Mouse (Mus musculus) liver, embryonic 16.5 days (tissue): ENCODE data around the gene U2af1. TPM values are rescaled to one million over a fixed set of nuclear protein-coding genes. Genes with fewer than 3 reads are reported as not detected.
"Not testable (repeated sequence)": the region's sequence is repeated elsewhere in the genome, so short reads cannot be mapped to it uniquely, and the experiment has no call there.

Experiments
- ATAC-seq: fragments of 200-750 bp; cut with Nextera tagmentation; 2 replicates; pipeline ENCODE4 v1.8.0; 2017; ENCODE audit warnings: low read depth, mild to moderate bottlenecking, moderate number of reproducible peaks, moderate library complexity
- H3K27ac ChIP-seq: fragments of 300-500 bp; sonication (generic); 2 replicates; pipeline ENCODE4 v1.5.1; 2014; ENCODE audit warnings: mild to moderate bottlenecking, low read length
- H3K27me3 ChIP-seq: fragments of 300-500 bp; sonication (generic); 2 replicates; pipeline ENCODE4 v1.6.1; 2014; ENCODE audit warnings: low read depth, low read length, mixed read lengths; ENCODE audit not compliant: control insufficient read depth, insufficient read depth
- H3K36me3 ChIP-seq: fragments of 300-500 bp; sonication (generic); 2 replicates; pipeline ENCODE4 v1.6.1; 2014; ENCODE audit warnings: mild to moderate bottlenecking; ENCODE audit not compliant: control insufficient read depth, insufficient read depth
- H3K4me1 ChIP-seq: fragments of 300-500 bp; sonication (generic); 2 replicates; pipeline ENCODE4 v1.6.1; 2014; ENCODE audit warnings: low read depth, low read length, mixed read lengths; ENCODE audit not compliant: control insufficient read depth
- H3K4me2 ChIP-seq: fragments of 300-500 bp; sonication (generic); 2 replicates; pipeline ENCODE4 v1.6.1; 2014; ENCODE audit warnings: low read depth, low read length, mixed read lengths
- H3K4me3 ChIP-seq: fragments of 300-500 bp; sonication (generic); 2 replicates; pipeline ENCODE4 v1.5.1; 2014; ENCODE audit warnings: low read depth, mild to moderate bottlenecking, low read length
- H3K9ac ChIP-seq: fragments of 300-500 bp; sonication (generic); 2 replicates; pipeline ENCODE4 v1.6.1; 2014; ENCODE audit warnings: low read depth, low read length
- H3K9me3 ChIP-seq: fragments of 300-500 bp; sonication (generic); replicated peaks from 2 replicates; pipeline ENCODE4 v1.6.1; 2016; ENCODE audit warnings: low read length; ENCODE audit not compliant: control insufficient read depth
- WGBS: fragments of 180-500 bp; shearing (Covaris S2); extraction: QIAGEN DNeasy Blood & Tissue Kit; methylation state at CpG from one replicate; pipeline ENCODE4 v1.1.7; 2014; ENCODE audit not compliant: insufficient replicate concordance; 5-methylcytosine and 5-hydroxymethylcytosine counted together
- polyA plus RNA-seq: library from polyadenylated mRNA; unstranded; fragments of >200 nt; fragmentation: Nextera tagmentation; extraction: Ambion mirVana; gene quantifications from 2 replicates; pipeline ENCODE4 v1.2.1, GENCODE M21; 2015

U2af1 gene
- polyA plus RNA-seq: 126 and 129 TPM in 2 replicates

DNA sequence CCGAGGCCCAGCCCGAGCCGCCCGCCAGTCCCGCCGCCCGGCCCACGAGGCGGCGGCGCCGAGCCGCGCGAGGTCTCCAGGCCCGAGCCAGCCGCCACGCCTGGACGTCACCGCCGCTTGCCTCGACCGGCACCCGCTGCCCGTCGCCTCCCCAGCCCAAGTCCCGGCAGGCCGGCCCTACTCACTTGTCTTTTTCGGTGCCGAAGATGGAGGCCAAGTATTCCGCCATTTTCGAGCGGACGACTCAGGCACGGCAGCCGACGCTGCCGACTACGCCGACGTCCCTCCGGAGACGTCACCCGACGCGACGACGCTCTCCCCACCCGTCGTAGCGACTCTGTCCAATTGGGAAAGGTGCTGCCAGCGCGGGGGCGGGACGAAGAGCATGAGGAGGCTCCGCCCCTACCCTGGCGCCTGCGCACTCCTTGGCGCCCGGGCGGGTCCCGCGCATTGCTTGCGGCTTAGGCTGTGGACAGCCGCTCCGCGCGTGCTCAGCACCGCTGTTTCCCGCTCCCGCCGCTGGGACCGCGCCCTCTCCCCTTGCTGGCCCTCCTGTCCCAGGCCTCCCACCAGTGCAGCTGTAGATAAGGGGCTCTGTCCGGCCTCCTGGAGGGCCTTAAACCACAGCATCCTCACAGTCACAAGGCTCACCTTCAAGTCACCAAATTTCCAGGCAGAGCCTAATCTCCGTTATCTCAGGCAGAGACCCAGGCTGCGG is at the start of gene U2af1:
U2af1 (minus strand) TSS at position 425 of the 718 bp plus-strand sequence.
- Histone ChIP-seq H3K4me3 (peak within 1 kb of the TSS; percentile 83), H3K9ac (peak within 1 kb of the TSS; percentile 91), H3K27ac (peak within 1 kb of the TSS; percentile 89), H3K4me1 (peaks cover 32% of the 10 kb centered on the region), H3K36me3 (peaks cover 19% of the 10 kb centered on the region), H3K27me3 (no peaks in the 10 kb centered on the region), H3K4me2 (peak within 1 kb of the TSS; percentile 96), H3K9me3 (no peaks in the 10 kb centered on the region)
- ATAC-seq: peak; percentile 98
- under 1% methylated on average over 77 of the region's 77 CpGs for WGBS

DNA sequence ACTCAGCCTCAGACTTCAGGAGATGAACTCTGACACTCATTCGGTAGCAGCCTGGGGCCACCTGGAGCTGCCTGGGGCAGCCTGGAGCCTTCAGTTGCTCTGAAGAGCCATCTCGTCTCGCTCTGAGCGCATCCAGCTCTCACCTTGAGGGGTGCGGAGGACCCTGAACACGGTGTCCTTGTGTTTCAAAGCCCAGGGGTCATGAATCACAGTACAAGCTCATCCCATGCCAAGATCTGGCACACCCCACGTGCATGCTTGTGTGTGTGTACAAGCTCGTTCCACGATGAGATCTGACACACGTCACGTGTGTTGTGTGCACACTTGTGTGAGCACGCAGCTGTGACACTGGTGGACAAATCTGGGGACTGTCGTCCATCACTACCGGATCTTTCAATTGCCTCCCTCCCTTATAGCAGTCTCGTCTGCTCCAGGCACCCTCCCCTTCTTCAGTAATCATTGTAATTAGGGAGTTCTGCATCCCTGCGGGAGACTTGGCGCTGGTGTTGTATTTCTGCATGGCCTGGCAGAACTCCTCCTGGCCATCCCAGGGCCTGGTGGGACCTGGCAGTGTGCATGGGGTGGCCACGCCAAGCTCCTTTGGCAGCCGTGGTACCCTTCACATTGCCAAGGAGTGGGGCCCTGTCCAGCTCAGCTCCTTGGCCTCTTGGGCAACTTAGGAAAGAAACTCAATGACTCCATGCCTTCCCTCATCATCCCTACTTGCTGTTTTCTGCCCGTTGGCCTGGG is 46.8 kb upstream of the U2af1 start:
- H3K27me3 ChIP-seq: no peaks in the 10 kb centered on the region
- no peak overlapping the region for H3K4me3 ChIP-seq
- H3K4me2 ChIP-seq: no peak overlapping the region
- WGBS: 61% methylated on average over 20 of the region's 20 CpGs
- peaks cover 2% of the 10 kb centered on the region for H3K4me1 ChIP-seq
- no peak overlapping the region for H3K27ac ChIP-seq
- ATAC-seq: no peak
- no peaks in the 10 kb centered on the region for H3K9me3 ChIP-seq
- H3K9ac ChIP-seq: no peak overlapping the region
- H3K36me3 ChIP-seq: no peaks in the 10 kb centered on the region

DNA sequence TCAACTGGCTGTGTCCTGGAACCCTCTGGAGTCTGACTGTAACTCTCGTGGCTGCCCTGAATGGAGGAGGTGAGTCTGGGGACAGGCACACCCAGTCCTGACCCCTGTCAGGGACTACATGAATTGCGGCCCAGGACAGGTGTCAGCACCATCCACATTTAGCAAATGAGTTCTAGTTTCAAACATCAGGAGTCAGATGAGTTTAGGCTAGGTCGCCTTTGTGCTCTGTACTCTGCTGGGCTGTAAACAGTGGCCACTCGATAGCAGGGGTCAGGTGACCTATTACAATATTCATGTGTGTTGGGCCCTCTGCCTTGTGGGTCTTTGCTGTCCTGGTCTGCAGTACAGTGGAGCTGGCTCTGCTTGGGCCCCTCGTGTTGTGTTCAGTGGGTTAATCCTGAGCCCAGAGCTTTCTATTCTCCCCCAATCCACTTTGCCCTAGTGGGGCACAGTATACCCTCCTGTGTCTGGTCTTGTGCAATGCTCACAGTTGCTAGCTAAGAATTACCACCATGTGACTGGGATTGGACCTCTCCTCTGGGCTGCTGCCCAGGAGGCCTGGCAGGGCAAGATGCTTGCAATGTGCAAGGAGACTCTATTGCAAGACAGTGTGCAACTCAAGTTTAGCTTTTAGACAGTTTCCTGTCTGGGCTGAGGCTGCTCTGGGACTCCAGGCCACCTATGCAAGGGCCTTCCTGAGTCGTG is 44.7 kb upstream of the U2af1 start:
- no peak overlapping the region for H3K4me3 ChIP-seq
- H3K27me3 ChIP-seq: no peaks in the 10 kb centered on the region
- no peak overlapping the region for H3K4me2 ChIP-seq
- 47% methylated on average over 6 of the region's 6 CpGs for WGBS
- peak; percentile 78 for ATAC-seq
- no peak overlapping the region for H3K9ac ChIP-seq
- no peaks in the 10 kb centered on the region for H3K36me3 ChIP-seq
- no peak overlapping the region for H3K27ac ChIP-seq
- no peaks in the 10 kb centered on the region for H3K9me3 ChIP-seq
- peaks cover 2% of the 10 kb centered on the region for H3K4me1 ChIP-seq

DNA sequence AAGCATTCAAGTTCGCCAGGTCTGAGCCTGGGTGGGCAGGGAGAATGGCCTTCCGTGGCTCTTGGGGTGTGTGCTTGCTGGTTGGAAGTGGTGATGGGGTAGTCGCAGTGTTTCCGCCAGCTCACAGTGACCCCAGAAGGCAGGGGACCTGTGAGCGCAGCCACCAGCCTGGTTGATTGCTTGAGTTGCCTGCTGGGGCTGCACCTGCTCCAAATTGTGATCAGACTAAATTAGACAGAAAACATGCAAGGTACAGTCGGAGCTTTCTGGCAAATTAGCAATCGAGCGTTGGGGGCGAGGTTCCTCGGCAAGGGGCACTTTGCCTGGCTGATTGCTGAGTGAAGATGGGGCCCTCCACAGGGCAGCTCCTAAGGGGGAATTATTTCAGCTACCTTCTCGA is 39.7 kb upstream of the U2af1 start:
- no peaks in the 10 kb centered on the region for H3K36me3 ChIP-seq
- H3K4me1 ChIP-seq: peaks cover 3% of the 10 kb centered on the region
- no peak overlapping the region for H3K9ac ChIP-seq
- H3K27me3 ChIP-seq: no peaks in the 10 kb centered on the region
- no peak for ATAC-seq
- H3K9me3 ChIP-seq: no peaks in the 10 kb centered on the region
- 62% methylated on average over 11 of the region's 11 CpGs for WGBS
- H3K27ac ChIP-seq: no peak overlapping the region
- no peak overlapping the region for H3K4me3 ChIP-seq
- no peak overlapping the region for H3K4me2 ChIP-seq

DNA sequence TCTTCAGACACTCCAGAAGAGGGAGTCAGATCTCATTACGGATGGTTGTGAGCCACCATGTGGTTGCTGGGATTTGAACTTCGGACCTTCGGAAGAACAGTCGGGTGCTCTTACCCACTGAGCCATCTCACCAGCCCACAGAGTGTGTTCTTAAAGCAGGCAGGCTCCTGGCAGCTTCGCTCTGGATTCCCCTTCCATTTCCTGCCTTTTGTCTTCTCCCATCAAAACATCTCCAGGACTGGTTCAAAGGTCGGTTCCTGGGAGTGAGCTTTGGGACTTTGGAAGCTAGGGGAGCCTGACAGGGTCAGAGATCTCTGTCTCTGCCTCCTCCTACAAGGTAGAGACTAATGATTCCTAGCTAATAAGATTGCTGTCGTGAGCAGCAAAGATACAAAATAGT is 36.7 kb upstream of the U2af1 start:
- WGBS: 54% methylated on average over 7 of the region's 7 CpGs
- not testable (repeated sequence) for H3K27ac ChIP-seq, ATAC-seq, H3K4me1 ChIP-seq, H3K4me2 ChIP-seq, H3K27me3 ChIP-seq, H3K36me3 ChIP-seq, H3K9me3 ChIP-seq, H3K9ac ChIP-seq, H3K4me3 ChIP-seq

DNA sequence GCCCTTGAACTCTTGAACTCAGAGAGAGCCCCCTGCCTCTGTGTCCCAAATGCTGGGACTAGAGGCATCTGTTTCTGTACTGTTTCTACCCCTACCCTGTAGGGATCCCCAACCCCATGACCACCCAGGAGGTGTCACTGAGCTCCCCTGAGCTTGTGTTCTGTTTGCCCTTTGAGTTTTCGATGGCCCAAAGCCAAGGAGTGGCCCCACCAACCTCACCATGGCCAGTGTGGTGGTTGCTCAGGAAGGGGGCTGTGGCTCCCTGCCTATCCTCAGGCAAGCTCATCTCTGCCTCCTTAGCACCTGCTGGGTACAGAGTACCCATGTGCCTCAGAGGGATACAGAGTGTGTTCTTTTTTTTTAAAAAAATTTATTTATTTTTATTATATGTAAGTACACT is 36.3 kb upstream of the U2af1 start:
- Histone ChIP-seq H3K4me2 (no peak overlapping the region), H3K9ac (no peak overlapping the region), H3K27me3 (no peaks in the 10 kb centered on the region), H3K36me3 (no peaks in the 10 kb centered on the region), H3K9me3 (no peaks in the 10 kb centered on the region), H3K4me3 (no peak overlapping the region), H3K27ac (no peak overlapping the region), H3K4me1 (peaks cover 4% of the 10 kb centered on the region)
- ATAC-seq: no peak
- WGBS: 33% methylated on average over 1 of the region's 1 CpGs

DNA sequence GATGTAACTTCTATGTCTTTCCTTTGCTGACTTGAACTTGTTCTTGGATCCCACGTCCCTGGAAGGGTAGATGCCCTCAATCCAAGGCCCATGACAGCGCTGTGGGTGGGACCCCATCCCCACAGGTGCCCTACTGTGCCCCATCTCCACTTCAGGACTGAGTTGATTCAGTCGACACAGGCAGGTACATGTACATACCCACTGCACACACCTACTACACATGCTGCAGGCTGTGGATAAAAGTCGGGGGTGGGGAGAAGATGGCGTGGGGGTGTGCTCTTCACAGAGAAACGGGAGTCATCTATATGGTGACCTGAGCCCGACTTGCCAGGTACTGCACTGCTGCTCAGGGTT is 35.3 kb upstream of the U2af1 start:
- Histone ChIP-seq H3K9ac (no peak overlapping the region), H3K4me1 (peaks cover 6% of the 10 kb centered on the region), H3K27me3 (no peaks in the 10 kb centered on the region), H3K27ac (no peak overlapping the region), H3K4me3 (no peak overlapping the region), H3K36me3 (no peaks in the 10 kb centered on the region), H3K9me3 (no peaks in the 10 kb centered on the region), H3K4me2 (no peak overlapping the region)
- WGBS: 64% methylated on average over 7 of the region's 7 CpGs
- ATAC-seq: no peak

DNA sequence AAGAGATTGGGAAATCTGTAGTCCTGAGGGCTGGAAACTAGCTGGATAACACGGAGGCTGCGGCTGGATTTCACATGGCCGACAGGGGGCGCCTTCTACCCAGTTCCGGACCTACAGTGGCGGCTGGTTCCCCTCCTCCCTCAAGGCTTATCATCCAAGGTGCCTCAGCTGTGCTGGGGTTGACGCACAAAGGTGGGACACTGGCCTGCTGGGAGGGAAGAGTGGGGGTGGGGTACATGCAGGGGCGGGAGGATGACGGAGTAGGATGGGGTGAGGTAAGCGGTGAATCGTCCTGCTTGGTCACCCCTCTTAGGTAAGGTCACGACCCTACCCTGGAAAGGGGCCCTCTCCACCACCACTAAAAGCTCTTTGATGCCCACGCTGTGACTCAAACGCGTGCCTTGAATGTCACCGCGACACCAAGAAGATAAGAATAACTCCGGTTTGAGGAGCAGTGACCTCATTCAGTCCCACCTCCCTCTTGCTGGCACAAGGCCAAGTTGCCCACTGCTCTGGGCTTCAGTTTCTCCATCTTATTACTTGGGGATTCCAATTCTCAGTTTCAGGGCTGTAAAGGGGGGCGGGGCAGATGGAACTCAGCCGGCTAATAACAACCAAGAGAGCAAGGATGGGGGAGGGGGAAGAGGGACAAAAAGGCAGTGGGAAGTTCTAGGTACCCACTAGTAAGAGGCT is 34.8 kb upstream of the U2af1 start:
- H3K4me3 ChIP-seq: no peak overlapping the region
- ATAC-seq: 0 out of 2 replicates have a peak, but pooled peaks have one; percentile 21
- H3K36me3 ChIP-seq: no peaks in the 10 kb centered on the region
- WGBS: 5% methylated on average over 20 of the region's 20 CpGs
- no peaks in the 10 kb centered on the region for H3K9me3 ChIP-seq
- H3K27ac ChIP-seq: no peak overlapping the region
- peak overlapping the region; percentile 22; the same call in 1 of the 2 replicates for H3K4me2 ChIP-seq
- H3K9ac ChIP-seq: no peak overlapping the region
- no peaks in the 10 kb centered on the region for H3K27me3 ChIP-seq
- peaks cover 6% of the 10 kb centered on the region for H3K4me1 ChIP-seq
